ENCODE assay signal across 26 mouse cellular contexts in the genomic region with DNA sequence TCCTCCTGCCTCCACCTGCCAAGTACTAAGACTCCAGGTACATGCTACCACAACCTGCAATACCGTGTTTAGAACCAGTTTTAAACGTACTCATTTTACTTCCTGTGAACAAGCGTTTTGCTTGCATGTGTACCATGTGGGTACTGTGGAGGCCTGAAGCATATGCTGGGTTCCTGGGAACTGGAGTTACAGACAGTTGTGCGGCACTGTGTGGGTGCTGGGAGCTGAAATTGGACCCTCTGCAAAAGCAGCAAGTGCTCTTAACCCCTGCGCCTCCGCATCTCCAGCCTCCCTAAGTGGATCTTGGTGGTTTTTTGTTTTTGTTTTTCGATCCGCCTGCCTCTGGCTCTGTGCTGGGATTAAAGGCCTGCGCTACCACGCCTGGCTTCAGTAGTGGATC. TPM values are rescaled to one million over a fixed set of nuclear protein-coding genes. Genes with fewer than 3 reads are reported as not detected.
DNase-seq lines count a peak whose midpoint lies in the region; ATAC-seq and TF ChIP-seq lines count a peak whose summit lies in the region.
"Had no signal": no experiment of that assay in that cellular context is flagged by ENCODE, and none has a peak within 500 bp of the region (broad histone marks: within the 10 kb centered on the region; RNA-seq: fewer than 3 reads in every experiment).

No protein-coding gene starts in this region.

- peaks cover 36% of the 10 kb centered on the region for H3K27me3 ChIP-seq in E14TG2a.4 (ENCODE audit: insufficient read depth, low read length)
- H3K27me3 ChIP-seq: CH12.LX had no signal

- TF ChIP-seq CTCF in left cerebral cortex, adult 2 months (IDR thresholded peaks at IDR 0.05): no peak
- TF ChIP-seq CTCF in E14TG2a.4 (conservative IDR thresholded peaks at IDR 0.05; ENCODE audit: low read length): no peak

- H3K4me3 ChIP-seq in left cerebral cortex, adult 2 months: no peak overlapping the region
- H3K4me3 ChIP-seq in E14TG2a.4 (replicated peaks; ENCODE audit: low read length): peak overlapping the region; percentile 17; the same call in 1 of the 2 replicates
- H3K4me3 ChIP-seq: embryonic facial prominence, embryonic 13.5 days; embryonic facial prominence, embryonic 15.5 days; erythroblast, embryonic 14.5 days; forebrain, embryonic 10.5 days; forebrain, embryonic 12.5 days had no signal

- H3K27ac ChIP-seq in left cerebral cortex, adult 2 months: peak overlapping the region; percentile 79; the same call in 1 of the 2 replicates
- H3K27ac ChIP-seq: embryonic facial prominence, embryonic 13.5 days; embryonic facial prominence, embryonic 15.5 days; forebrain, embryonic 10.5 days; forebrain, embryonic 12.5 days had no signal

- peak; percentile 19; the same call in 1 of the 2 replicates for ATAC-seq in frontal cortex, adult (ENCODE audit: low TSS enrichment)
- ATAC-seq: CD4-positive, CD25-positive, alpha-beta regulatory T cell, adult 4 months; forebrain, embryonic 14.5 days; forebrain, embryonic 16.5 days had no signal

- no peaks in the 10 kb centered on the region for H3K9me3 ChIP-seq in E14TG2a.4 (ENCODE audit: low read length)
- H3K9me3 ChIP-seq: embryonic facial prominence, embryonic 13.5 days; embryonic facial prominence, embryonic 15.5 days; forebrain, embryonic 10.5 days; forebrain, embryonic 12.5 days had no signal

- intact Hi-C loops in left cerebral cortex, adult 2 months (cut with DNase I): loop anchor here (1.0 kb wide), 1 partner anchor 16 kb away; no protein-coding TSS in a partner anchor
- intact Hi-C loops in left cerebral cortex, postnatal 36 days (cut with DNase I): no loop called here

- peaks cover 91% of the 10 kb centered on the region for H3K4me1 ChIP-seq in E14TG2a.4 (replicated peaks; ENCODE audit: low read depth, low read length)

- no peak for DNase-seq in frontal cortex, postnatal 14 days (ENCODE audit: low spot score in 2 of 2)
- DNase-seq in left cerebral cortex, adult 2 months (ENCODE audit: extremely low spot score in 1 of 2, low spot score in 2 of 2): no peak
- DNase-seq in left cerebral cortex, postnatal 36 days (ENCODE audit: low spot score in 2 of 2): no peak
- no peak for DNase-seq in cerebellum, adult 9-11 months
- DNase-seq: adrenal gland, adult 2 months; adrenal gland, postnatal 10 days; adrenal gland, postnatal 25 days; B cell, adult 2 months; cerebellum, adult 11-12 months; cerebellum, adult 2 months; cerebellum, adult 9-10 months; cerebellum, postnatal 14 days; cerebellum, postnatal 36 days; embryo, embryonic 11 days had no signal

- no peaks in the 10 kb centered on the region for H3K36me3 ChIP-seq in E14TG2a.4 (ENCODE audit: insufficient read depth, low read length)
- H3K36me3 ChIP-seq: embryonic facial prominence, embryonic 13.5 days; embryonic facial prominence, embryonic 15.5 days; forebrain, embryonic 10.5 days; forebrain, embryonic 12.5 days had no signal

RNA-seq across cellular contexts. Expression of a gene that starts 6.3 kb away (rescaled TPM):
- total RNA-seq in left cerebral cortex, adult 2 months (2021): 10 to 100 TPM; 71.6 to 84.3 TPM
- total RNA-seq in left cerebral cortex, postnatal 36 days (2021): 10 to 100 TPM; 72.2 to 77.6 TPM
- total RNA-seq: common myeloid progenitor, adult 5-6 weeks had no signal

RNA-seq across cellular contexts. Expression of a gene that starts 13.5 kb away (rescaled TPM):
- total RNA-seq in left cerebral cortex, adult 2 months (2021): 10 to 100 TPM; 92.1 to 95.3 TPM
- total RNA-seq in left cerebral cortex, postnatal 36 days (2021): 10 to 100 TPM; 82.7 to 98.5 TPM
- total RNA-seq: common myeloid progenitor, adult 5-6 weeks had no signal

RNA-seq across cellular contexts. Expression of a gene that starts 47.1 kb away (rescaled TPM):
- total RNA-seq in left cerebral cortex, adult 2 months (2021): 10 to 100 TPM; 23.7 to 28.0 TPM
- 10 to 100 TPM; 22.2 to 26.2 TPM for total RNA-seq in left cerebral cortex, postnatal 36 days (2021)

RNA-seq across cellular contexts. Expression of a gene that starts 47.4 kb away (rescaled TPM):
- 100 to 1,000 TPM; 309 to 316 TPM for total RNA-seq in left cerebral cortex, adult 2 months (2021)
- total RNA-seq in left cerebral cortex, postnatal 36 days (2021): 100 to 1,000 TPM; 222 to 343 TPM
